Mouse (Mus musculus): ENCODE results near the gene Sfxn4.
A peak's percentile ranks its signal among the peaks of the same experiment; 100 is the strongest.
"Not testable (repeated sequence)": the region's sequence is repeated elsewhere in the genome, so short reads cannot be mapped to it uniquely, and the experiment has no call there.

The Sfxn4 gene

GRCm38 (mm10) chr19:60860868-60861700 lies at the start of gene Sfxn4:
Sfxn4 (minus strand) TSS chr19:60861479.
- peak; percentile 94 for DNase-seq

- no peak for DNase-seq
Measured at GRCm38 (mm10) chr19:60910304-60910703, 49.0 kb upstream of the Sfxn4 start.

GRCm38 (mm10) chr19:60905477-60905876 lies 44.2 kb upstream of the Sfxn4 start:
- DNase-seq: no peak

- DNase-seq: no peak
Measured at GRCm38 (mm10) chr19:60903971-60904370, 42.7 kb upstream of the Sfxn4 start.

- DNase-seq: no peak
Measured at GRCm38 (mm10) chr19:60903139-60903538, 41.9 kb upstream of the Sfxn4 start.

GRCm38 (mm10) chr19:60895251-60895880 lies 34.1 kb upstream of the Sfxn4 start:
- DNase-seq: no peak

GRCm38 (mm10) chr19:60891934-60892547 lies 30.8 kb upstream of the Sfxn4 start:
- peak; percentile 73 for DNase-seq

GRCm38 (mm10) chr19:60891123-60891470 lies 29.8 kb upstream of the Sfxn4 start:
- DNase-seq: no peak

GRCm38 (mm10) chr19:60890391-60891122 lies 29.3 kb upstream of the Sfxn4 start:
- peak; percentile 66 for DNase-seq

GRCm38 (mm10) chr19:60889714-60890315 lies 28.5 kb upstream of the Sfxn4 start, which contains the start of gene Grk5:
Grk5 (plus strand) TSS chr19:60889749.
- DNase-seq: peak; percentile 96

GRCm38 (mm10) chr19:60889101-60889713 lies 27.9 kb upstream of the Sfxn4 start:
- DNase-seq: peak; percentile 81

GRCm38 (mm10) chr19:60887637-60888036 lies 26.4 kb upstream of the Sfxn4 start:
- no peak for DNase-seq

- DNase-seq: peak; percentile 31
Measured at GRCm38 (mm10) chr19:60883129-60883528, 21.9 kb upstream of the Sfxn4 start.

GRCm38 (mm10) chr19:60874064-60874694 lies 12.9 kb upstream of the Sfxn4 start, which contains the start of gene Prdx3:
Prdx3 (minus strand) TSS chr19:60874556.
- peak; percentile 98 for DNase-seq

- peak; percentile 31 for DNase-seq
Measured at GRCm38 (mm10) chr19:60873501-60873900, 12.2 kb upstream of the Sfxn4 start.

- DNase-seq: no peak
Measured at GRCm38 (mm10) chr19:60872272-60872671, 11.0 kb upstream of the Sfxn4 start.

- DNase-seq: no peak
Measured at GRCm38 (mm10) chr19:60871366-60871765, 10.1 kb upstream of the Sfxn4 start.

GRCm38 (mm10) chr19:60870489-60870888 lies 9.2 kb upstream of the Sfxn4 start:
- DNase-seq: no peak

GRCm38 (mm10) chr19:60866169-60866568 lies 4.9 kb upstream of the Sfxn4 start:
- not testable (repeated sequence) for DNase-seq

- DNase-seq: no peak
Measured at GRCm38 (mm10) chr19:60845731-60846130, 15.5 kb downstream of the Sfxn4 start.

- no peak for DNase-seq
Measured at GRCm38 (mm10) chr19:60843324-60843723, 18.0 kb downstream of the Sfxn4 start.

- DNase-seq: peak; percentile 72
Measured at GRCm38 (mm10) chr19:60837747-60838146, 23.5 kb downstream of the Sfxn4 start.

Data from kidney, adult 18-20 months (tissue).